Mouse (Mus musculus): Measurements from ENCODE around the gene 2310009B15Rik. TPM values are rescaled to one million over a fixed set of nuclear protein-coding genes. Genes with fewer than 3 reads are reported as not detected.
A peak's percentile ranks its signal among the peaks of the same experiment; 100 is the strongest.

The 2310009B15Rik gene
- total and polyA plus RNA-seq, 3 experiments, result 10.4 to 19.3 TPM; not detected in 1

DNA sequence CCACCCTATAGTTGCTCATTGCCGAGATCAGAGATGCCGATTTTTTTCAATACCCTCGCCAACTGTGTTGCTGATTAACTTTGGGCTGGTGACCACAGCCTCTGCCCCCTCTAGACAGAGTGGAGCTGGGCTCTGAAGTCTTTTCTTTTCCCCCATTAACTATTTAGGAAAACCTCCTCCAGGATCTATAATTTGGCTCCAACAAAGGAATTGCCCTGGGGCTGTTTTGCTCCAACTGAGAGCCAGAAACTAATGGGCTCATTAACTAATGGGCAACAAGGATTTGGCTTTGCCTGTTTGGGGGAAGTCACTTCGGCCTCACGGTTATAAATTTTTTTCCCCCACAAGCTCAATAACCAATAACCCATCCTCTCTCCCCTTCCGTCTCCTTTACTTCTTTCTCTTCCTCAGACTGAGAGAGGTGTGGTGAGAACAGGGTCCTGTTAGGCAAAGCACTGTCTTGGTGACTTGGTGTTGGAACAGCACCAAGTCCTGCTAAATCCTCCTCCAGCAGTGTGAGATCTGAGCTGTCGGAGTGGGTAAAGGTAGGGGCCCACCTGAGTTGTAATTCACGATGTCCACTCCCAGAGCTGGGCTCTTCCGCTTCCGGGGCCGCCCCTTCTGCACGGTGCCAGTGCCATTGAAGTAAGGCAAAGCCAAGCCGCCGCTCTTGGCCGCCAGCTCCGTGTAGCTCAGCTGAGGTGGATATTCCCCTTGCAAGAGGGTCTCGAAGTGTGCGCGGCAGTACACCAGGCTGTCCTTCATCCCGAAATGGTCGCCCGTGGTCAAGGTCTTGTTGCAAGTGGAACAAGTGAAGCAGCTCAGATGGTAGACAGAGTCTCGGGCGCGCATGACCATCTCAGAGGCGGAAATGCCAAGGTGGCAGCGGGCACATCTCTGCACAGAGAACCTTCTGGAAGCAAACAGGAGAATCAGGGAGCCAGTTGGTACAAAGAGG lies 18.6 kb downstream of the 2310009B15Rik start (continued):
- TF ChIP-seq CTCF (IDR thresholded peaks at IDR 0.05 in 2 of 3, conservative IDR thresholded peaks at IDR 0.05 in 1 of 3; ENCODE audit: control insufficient read depth in 1 of 3, insufficient read depth in 1 of 3, low read depth in 2 of 3, low read length in 3 of 3, poor library complexity in 1 of 3, severe bottlenecking in 1 of 3) (no peak), ZKSCAN1 (IDR thresholded peaks at IDR 0.05; ENCODE audit: low read depth, low read length) (no peak), JUND (IDR thresholded peaks at IDR 0.05; ENCODE audit: low read depth, low read length) (no peak), GABPA (IDR thresholded peaks at IDR 0.05; ENCODE audit: low read depth, low read length) (no peak)

DNA sequence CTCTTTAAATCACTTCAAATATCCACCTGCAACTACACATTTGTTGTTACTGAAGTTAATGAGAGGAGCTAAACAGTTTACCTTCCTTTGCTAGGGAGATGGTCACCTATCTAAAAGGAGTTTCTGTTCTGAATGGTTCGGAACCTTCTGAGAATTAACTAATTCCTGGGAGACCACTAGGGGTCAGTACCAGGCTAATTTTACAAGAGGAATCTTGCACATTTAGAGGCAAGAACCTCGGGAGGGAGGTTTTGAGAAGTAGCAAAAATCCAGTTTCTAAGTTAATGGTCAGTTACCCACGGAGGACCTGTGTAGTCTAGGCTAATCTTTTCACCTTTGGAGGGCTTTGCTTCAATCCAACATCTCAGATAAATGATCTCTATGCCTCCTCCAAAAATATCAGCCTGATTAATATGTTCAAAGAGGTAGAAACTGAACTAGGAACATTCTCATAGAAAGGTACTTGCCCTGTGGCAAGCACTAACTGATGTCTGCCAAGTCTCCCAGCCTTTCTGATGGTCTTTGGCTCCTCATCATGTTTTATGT lies 21.2 kb downstream of the 2310009B15Rik start:
- Histone ChIP-seq H3K9ac (ENCODE audit: control insufficient read depth, low read depth, low read length, poor library complexity, severe bottlenecking) (no peak overlapping the region), H3K9me3 (replicated peaks; ENCODE audit: insufficient read depth, low read length) (no peaks in the 10 kb centered on the region), H3K79me2 (ENCODE audit: control insufficient read depth, insufficient read depth, low read length, poor library complexity) (no peaks in the 10 kb centered on the region; the same call in 1 of the 2 replicates), H3K27me3 (ENCODE audit: control insufficient read depth in 1 of 2, insufficient read depth in 2 of 2, low read length in 2 of 2) (no peaks in the 10 kb centered on the region), H3K36me3 (ENCODE audit: control insufficient read depth in 1 of 2, insufficient read depth in 2 of 2, low read length in 2 of 2) (peaks cover 0 to 6% of the 10 kb centered on the region in 2 experiments; a peak in 2 of 4 replicates), H3K4me1 (ENCODE audit: control insufficient read depth in 1 of 2, insufficient read depth in 2 of 2, low read length in 2 of 2) (no peaks in the 10 kb centered on the region), H3K27ac (ENCODE audit: control insufficient read depth, low read depth, low read length) (no peak overlapping the region), H3K4me3 (ENCODE audit: control insufficient read depth in 1 of 2, insufficient read depth in 1 of 2, low read depth in 2 of 2, low read length in 2 of 2) (no peak overlapping the region)
- peak; percentile 59 for DNase-seq (ENCODE audit: low read depth, low spot score)
- TF ChIP-seq TCF12 (IDR thresholded peaks at IDR 0.05; ENCODE audit: low read depth, low read length) (no peak), E2F4 (IDR thresholded peaks at IDR 0.05; ENCODE audit: borderline replicate concordance, low read depth, low read length) (no peak), TBP (IDR thresholded peaks at IDR 0.05; ENCODE audit: low read depth, low read length) (no peak), UBTF (IDR thresholded peaks at IDR 0.05; ENCODE audit: borderline replicate concordance, insufficient read depth, low read depth, low read length) (no peak), SMC3 (IDR thresholded peaks at IDR 0.05; ENCODE audit: low read depth, low read length) (peak; percentile 91), MXI1 (IDR thresholded peaks at IDR 0.05; ENCODE audit: low read depth, low read length) (no peak), MYB (IDR thresholded peaks at IDR 0.05; ENCODE audit: low read depth, low read length) (no peak), CTCF (IDR thresholded peaks at IDR 0.05 in 2 of 3, conservative IDR thresholded peaks at IDR 0.05 in 1 of 3; ENCODE audit: control insufficient read depth in 1 of 3, insufficient read depth in 1 of 3, low read depth in 2 of 3, low read length in 3 of 3, poor library complexity in 1 of 3, severe bottlenecking in 1 of 3) (peak; percentile 21 to 75 (median 50); a peak in 4 of 6 replicates), ETS1 (IDR thresholded peaks at IDR 0.05; ENCODE audit: low read depth, low read length) (no peak), ELF1 (IDR thresholded peaks at IDR 0.05; ENCODE audit: low read depth, low read length) (no peak), USF2 (IDR thresholded peaks at IDR 0.05; ENCODE audit: borderline replicate concordance in 1 of 2, insufficient read depth in 1 of 2, low read depth in 1 of 2, low read length in 2 of 2) (no peak), ZC3H11A (IDR thresholded peaks at IDR 0.05; ENCODE audit: low read depth, low read length) (peak; percentile 94), JUND (IDR thresholded peaks at IDR 0.05; ENCODE audit: low read depth, low read length) (no peak), RCOR1 (IDR thresholded peaks at IDR 0.05; ENCODE audit: low read depth, low read length) (no peak), CHD1 (IDR thresholded peaks at IDR 0.05; ENCODE audit: low read depth, low read length) (no peak), ZMIZ1 (IDR thresholded peaks at IDR 0.05; ENCODE audit: low read depth, low read length) (no peak), GATA1 (IDR thresholded peaks at IDR 0.05; ENCODE audit: low read depth, low read length) (no peak), TAL1 (IDR thresholded peaks at IDR 0.05; ENCODE audit: low read length) (no peak), POLR2AphosphoS2 (IDR thresholded peaks at IDR 0.05; ENCODE audit: low read length) (no peak), MYC (IDR thresholded peaks at IDR 0.05; ENCODE audit: low read depth, low read length) (no peak), POLR2AphosphoS5 (IDR thresholded peaks at IDR 0.05; ENCODE audit: borderline replicate concordance, low read depth, low read length) (no peak), MAZ (IDR thresholded peaks at IDR 0.05; ENCODE audit: low read depth, low read length) (no peak), ZKSCAN1 (IDR thresholded peaks at IDR 0.05; ENCODE audit: low read depth, low read length) (no peak), MAX (IDR thresholded peaks at IDR 0.05; ENCODE audit: low read length) (no peak), SIN3A (IDR thresholded peaks at IDR 0.05; ENCODE audit: low read length) (0 out of 2 replicates have a peak, but pooled peaks have one; percentile 27), MAFK (IDR thresholded peaks at IDR 0.05; ENCODE audit: borderline replicate concordance, low read depth, low read length) (no peak), MEF2A (IDR thresholded peaks at IDR 0.05; ENCODE audit: extremely low read depth, insufficient replicate concordance, low read depth, low read length, poor library complexity, severe bottlenecking) (no peak), RAD21 (IDR thresholded peaks at IDR 0.05; ENCODE audit: low read depth, low read length) (peak; percentile 88), POLR2A (IDR thresholded peaks at IDR 0.05; ENCODE audit: control insufficient read depth in 1 of 2, insufficient read depth in 1 of 2, low read depth in 1 of 2, low read length in 2 of 2, poor library complexity in 1 of 2) (no peak), ZNF384 (IDR thresholded peaks at IDR 0.05; ENCODE audit: low read depth, low read length) (no peak)
